Mouse (Mus musculus) frontal cortex, adult (tissue): ENCODE measurements around the gene Aprt.
"Not testable (repeated sequence)": the region's sequence is repeated elsewhere in the genome, so short reads cannot be mapped to it uniquely, and the experiment has no call there.

Experiments used
- ATAC-seq: cut with Nextera tagmentation; 2 replicates; pipeline ENCODE4 v1.9.2; 2017; ENCODE audit warnings: mild to moderate bottlenecking, moderate library complexity, mixed read lengths; ENCODE audit not compliant: low TSS enrichment

Aprt gene

GRCm38 (mm10) chr8:122586171-122586570, 9.5 kb upstream of the Aprt start:
- ATAC-seq = no peak

DNA sequence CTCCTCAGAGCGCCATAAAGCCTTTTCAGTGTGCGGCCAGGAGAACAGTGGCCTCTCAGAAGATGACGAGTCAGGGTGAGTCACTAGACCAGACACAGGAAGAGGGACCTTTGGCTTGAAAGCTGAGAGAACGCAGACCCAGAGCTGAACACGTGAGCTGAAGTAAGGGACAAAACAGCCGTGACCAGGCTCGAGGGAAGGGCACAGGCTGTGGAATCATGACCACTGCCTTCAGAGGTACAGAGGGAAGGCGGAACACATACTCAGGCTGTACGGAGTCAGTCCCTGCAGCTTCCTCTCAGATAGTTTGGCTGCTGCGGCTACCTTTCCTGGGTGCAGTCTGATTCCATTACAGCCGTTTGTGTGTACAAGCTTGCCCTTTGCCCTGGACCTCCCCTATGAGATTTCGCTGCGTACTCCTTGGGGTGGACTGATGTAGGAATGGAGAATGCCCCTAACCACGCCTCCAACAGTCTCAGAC, 8.7 kb upstream of the Aprt start:
- no peak for ATAC-seq

DNA sequence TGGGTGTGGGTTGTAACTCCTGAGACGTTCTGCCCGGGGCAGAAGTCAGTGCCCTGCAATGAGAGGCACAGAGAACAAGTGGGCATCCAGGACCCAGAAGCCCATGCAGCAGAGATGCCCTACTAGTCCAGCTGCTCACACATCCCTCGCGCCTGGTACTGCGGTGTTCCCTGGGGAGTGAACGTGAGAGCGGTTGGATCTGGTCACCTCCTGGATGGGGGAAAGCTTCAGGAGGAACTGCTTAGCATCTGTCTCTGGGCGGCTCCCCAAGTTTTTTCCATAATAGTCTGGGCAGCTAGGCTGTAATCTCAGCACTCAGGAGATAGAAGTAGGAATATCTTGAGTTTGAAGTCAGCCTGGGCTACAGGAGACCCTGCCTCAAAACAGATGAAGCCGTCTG, 8.3 kb upstream of the Aprt start:
- ATAC-seq = no peak; the same call in 1 of the 2 replicates

GRCm38 (mm10) chr8:122580926-122581325, 4.2 kb upstream of the Aprt start:
- no peak for ATAC-seq

- no peak for ATAC-seq
These were observed 2.5 kb upstream of the Aprt start for GRCm38 (mm10) chr8:122579196-122579595.

DNA sequence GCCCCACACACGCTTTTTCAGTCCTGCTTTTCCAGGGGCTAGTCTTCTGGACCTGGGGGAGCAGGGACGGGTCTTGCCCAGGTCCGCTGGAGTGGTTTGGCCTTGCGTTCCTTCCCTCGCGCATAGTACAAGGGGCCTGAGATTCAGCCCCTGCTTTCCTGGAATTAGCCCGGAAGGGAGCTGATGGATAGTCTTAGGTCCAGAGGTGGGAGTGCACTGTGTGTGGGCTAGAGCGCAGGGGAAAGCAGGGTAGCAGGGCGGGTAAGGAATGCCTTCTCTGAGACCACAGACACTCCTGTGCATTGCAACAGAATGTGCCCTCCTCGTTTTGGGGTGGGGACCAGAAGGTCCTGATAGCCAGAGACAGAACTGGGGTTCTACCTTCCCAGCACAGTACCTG, 407 bp upstream of the Aprt start:
- peak; percentile 14; the same call in 1 of the 2 replicates for ATAC-seq

GRCm38 (mm10) chr8:122575735-122576647, 718 bp downstream of the Aprt start:
- peak; percentile 13; the same call in 1 of the 2 replicates for ATAC-seq

DNA sequence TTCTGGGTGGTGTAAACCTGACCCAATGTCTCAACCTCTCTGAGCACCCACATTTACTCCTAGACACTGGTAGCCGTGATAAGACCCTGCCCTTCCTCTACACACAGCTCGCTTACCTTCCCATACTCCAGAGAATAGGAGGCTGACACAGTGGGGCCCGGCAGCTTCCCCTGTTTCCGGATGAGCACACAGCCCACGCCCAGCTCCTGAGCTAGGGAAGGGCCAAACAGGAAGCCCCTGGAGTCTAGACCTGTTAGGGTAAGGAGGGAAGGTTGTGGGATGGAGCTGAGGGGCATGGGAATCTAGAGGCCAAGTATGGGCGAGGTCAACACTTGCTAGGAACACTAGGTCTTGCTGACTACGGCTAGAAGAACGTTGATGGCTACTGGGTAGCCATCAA, 1.4 kb downstream of the Aprt start:
- no peak for ATAC-seq

DNA sequence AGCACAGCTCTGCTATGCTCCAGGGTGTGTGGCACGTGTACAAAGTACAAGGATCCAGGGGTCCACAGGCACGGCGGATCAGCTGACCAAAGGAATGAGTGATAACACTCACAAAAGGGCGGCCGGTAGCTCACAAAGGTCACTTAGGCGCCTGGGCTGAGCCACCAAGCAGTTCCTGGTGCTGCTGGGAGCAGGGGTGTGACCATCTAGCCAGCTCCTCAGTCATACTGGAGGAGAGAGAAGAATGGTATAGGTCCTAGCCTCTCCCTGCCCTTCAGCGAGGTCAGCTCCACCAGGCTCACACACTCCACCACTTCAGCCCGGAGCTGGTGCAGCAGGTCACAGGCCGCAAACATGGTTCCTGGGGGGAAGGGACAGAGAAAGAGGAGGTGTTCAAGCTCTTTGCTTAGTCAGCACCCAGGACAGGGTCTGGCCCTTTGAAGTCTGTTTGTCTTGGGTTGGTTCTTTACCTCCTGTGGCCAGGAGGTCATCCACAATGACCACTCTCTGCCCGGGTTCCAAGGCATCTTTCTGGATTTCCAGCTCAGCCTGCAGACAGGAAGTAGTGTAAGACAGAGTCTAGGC, 1.9 kb downstream of the Aprt start:
- ATAC-seq = no peak

DNA sequence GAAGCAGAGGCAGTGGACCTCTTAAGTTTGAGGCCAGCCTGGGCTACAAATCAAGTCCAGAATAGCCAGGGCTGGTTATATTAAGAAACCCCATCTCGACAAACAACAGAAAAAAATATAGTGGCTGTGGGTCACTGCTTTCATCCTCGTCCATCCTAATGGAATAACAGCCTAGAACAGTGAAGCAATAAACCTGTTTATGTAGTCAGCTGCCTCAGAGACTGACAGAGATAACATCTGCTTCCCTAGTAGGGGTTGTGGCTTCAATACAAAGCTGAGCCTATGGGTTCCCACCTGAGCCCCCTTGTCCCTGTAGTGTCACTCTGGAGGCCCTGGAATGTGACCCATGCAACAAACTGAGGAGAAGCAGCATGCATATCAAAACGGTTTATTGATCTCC, 2.4 kb downstream of the Aprt start:
- ATAC-seq = no peak

GRCm38 (mm10) chr8:122573577-122573976, 3.1 kb downstream of the Aprt start:
- no peak for ATAC-seq

- ATAC-seq = not testable (repeated sequence)
These were observed 3.5 kb downstream of the Aprt start for GRCm38 (mm10) chr8:122573176-122573575.

DNA sequence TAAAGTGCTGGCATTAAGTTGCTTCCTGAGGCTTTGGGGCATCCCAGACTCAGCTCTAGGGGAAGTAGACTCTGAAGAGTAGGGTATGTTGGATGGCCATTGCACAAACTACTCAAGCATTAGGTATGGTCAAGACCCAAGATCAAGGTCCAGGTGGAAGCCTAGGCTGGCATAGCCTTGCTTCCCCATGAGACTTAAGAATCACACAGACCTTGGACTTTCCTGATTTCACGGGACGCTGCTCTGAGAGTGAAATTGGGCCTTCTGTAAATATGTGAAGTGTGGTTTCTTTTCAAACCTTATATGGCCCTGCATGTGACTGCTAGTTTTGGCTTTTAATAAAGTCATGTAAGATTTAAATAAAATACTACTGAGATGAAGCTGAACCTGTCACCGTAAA, 4.0 kb downstream of the Aprt start:
- no peak for ATAC-seq

DNA sequence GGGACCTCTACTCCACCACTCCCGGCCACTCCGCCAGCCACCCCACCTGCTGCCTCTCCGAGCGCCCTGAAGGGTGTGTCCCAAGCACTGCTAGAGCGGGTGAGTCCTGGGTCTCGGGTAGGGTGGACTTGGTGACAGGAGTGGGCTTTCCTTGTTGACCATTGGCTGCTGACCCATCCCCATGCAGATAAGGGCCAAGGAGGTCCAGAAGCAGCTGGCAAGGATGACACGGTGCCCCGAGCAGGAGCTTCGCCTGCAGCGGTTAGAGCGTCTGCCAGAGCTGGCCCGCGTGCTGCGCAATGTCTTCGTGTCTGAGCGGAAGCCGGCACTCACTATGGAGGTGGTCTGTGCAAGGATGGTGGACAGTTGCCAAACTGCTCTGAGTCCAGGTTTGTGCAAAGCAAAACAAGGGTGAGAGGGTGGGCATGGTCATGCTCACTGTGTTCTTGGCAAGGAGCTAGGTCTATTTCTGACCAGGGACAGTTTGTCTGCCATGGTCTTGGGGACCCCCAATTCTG, 4.9 kb downstream of the Aprt start:
- no peak for ATAC-seq

DNA sequence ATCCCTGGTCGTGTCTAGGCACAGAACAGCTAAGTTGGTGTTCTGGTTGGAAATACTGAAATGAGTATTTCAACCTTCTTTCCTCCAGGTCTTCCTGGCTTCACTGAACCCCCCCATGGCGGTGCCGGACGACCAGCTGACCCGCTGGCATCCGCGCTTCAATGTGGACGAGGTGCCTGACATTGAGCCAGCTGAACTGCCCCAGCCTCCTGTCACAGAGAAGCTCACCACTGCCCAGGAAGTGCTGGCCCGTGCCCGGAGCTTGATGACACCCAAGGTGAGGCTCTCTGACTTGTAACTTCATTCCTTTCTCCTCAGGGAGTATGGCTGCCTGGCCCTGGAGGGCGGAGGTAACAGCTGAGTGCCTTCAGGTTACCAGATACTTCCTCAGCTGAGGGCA, 5.6 kb downstream of the Aprt start:
- no peak for ATAC-seq

DNA sequence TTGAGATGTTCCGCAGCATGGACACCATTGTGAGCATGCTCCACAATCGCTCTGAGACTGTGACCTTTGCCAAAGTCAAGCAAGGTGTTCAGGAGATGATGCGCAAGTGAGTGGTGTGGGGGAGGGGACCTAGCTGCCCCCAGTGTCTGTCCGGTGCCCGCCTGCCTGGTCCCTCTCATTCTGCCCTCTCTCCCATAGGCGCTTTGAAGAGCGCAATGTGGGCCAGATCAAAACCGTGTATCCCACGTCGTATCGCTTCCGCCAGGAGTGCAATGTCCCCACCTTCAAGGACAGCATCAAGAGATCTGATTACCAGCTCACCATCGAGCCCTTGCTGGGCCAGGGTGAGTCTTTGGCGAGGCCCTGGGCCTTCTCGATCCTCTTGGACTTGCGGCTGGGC, 6.7 kb downstream of the Aprt start:
- ATAC-seq = no peak

DNA sequence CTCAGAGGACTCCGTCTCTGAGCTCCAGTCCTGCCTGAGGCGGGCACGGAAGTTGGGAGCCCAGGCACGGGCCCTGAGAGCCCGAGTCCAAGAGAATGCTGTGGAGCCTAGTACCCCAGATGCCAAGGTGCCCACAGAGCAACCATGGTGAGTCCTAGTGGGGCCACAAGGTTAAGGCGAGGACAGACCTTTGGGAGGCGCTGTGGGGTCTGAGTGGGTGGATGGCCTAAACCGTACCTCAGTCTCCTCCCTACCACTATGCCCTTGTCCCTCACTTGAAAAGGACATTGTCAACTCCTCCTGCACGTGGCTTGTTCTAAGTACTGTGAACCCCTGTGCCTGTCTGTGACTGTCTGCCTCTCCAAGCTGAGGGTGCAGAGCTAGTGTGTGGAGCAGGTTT, 7.4 kb downstream of the Aprt start:
- no peak for ATAC-seq

GRCm38 (mm10) chr8:122568881-122569309, 7.8 kb downstream of the Aprt start:
- no peak for ATAC-seq

DNA sequence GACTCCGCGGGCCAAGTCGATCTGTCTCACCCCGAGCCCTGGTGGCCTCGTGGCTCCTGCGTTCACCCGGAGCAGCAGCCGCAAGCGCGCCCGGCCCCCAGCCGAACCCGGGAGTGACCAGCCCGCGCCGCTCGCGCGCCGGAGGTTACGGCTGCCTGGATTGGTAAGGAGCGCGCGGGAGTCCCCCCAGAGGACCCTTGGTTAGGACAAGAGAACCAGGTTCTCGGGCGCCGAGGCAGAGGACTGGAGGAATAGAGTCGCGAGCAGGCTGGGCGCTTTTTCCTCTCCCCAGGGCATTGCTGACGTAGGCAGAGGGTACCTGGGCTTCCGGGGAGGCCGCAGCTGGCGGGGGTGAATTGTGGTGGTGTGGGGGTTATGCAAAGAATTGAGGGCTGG, 8.6 kb downstream of the Aprt start:
- peak; percentile 30 for ATAC-seq

GRCm38 (mm10) chr8:122567361-122568108, 9.2 kb downstream of the Aprt start, which contains the start of gene Cdt1:
Gene Cdt1, plus strand, starts transcription at chr8:122568015.
- ATAC-seq = peak; percentile 96

DNA sequence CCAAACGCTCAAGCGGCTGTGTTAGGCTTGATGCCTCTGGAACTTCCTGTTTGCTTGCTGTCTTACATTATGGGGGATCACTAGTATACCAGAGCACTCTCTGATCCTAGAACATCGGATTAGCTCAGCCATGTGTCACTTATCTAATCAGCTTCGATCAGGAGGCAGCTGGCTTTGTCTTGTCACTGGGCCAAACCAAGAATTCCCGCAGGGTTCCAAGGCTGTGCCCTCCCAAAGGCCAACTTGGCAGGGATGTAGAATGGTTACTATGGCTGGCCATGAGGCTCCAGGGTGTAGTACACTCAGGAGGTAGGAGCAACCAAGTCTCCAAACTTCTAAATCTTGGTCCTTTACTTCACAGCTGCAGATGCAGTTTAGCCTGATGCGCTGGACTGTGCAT, 9.9 kb downstream of the Aprt start:
- no peak for ATAC-seq
